Mouse (Mus musculus): ENCODE data around the gene Fam213a.

Gene Fam213a

GRCm38 (mm10) chr14:41004201-41005141 is 9.1 kb downstream of the Fam213a start:
- DNase-seq: peak; percentile 20 to 21

DNA sequence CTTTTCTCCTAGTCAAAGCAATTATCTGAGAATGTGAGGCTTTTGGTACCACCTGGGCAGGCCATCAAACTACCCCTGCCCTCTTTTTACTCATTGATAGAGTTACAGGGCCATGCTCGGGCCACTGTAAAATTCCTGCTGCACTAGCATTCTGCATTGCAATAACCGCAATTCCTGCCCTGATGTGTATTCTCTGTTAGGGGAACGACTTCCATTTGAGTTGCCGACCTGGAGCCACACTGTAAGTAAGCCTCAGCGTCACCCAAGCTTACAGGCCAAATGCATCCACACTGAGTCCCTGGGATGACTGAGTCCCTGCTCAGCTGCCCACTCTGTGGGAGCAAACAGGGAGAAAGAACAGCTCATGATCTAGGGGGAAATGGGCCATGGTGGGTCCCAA is 12.0 kb downstream of the Fam213a start:
- DNase-seq: no peak

DNA sequence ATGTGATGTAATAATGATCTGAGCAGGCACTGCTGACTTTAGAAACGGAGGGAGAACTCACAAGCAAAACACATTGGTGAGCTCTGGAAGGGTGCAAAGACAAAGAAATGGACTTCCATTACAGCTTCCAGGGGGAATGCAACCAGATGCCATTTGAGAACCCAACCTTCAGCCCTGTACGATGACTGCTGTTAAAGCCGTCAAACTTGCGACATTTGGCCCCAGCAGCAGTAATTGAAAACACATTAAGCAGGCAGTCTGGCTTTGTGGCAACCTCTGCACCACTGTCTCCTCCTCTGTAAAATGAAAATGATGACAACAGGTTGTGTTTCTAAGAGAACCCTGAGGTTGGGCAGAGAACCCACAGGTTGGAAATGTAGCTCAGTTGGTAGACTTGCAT is 12.8 kb downstream of the Fam213a start:
- DNase-seq: no peak

DNA sequence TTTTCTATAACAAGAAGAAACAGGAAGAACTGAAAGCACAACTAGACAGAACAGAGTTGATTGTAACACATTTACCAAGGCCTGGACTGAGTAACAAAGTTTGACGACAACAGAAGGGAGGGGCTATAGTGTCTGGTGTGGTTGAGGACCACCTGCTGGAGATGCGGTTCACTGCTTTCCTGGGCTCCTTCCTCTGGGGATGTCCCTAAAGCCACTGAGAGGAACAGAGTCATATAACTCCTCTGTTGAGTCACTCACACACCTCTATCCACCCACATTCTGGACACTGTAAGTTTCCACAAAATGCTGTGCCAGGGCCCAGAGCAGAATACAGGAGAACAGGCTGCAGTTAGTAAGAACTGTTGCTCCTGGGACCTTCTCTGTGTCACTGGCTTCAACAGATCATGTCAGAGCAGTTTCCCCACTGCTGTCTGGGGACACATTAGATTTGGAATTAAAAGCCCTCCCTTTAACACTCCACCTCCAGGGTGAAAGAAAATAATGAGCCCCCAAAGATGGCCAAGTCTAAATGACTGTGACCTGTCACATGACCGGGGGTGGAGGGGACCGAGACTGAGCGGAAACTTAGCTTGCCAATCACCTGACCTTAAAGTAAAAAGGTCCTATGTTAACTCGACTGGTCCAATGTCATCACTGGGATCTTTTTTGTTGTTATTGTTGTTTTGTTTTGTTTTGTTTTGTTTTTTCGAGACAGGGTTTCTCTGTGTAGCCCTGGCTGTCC is 13.5 kb downstream of the Fam213a start:
- no peak for DNase-seq

DNA sequence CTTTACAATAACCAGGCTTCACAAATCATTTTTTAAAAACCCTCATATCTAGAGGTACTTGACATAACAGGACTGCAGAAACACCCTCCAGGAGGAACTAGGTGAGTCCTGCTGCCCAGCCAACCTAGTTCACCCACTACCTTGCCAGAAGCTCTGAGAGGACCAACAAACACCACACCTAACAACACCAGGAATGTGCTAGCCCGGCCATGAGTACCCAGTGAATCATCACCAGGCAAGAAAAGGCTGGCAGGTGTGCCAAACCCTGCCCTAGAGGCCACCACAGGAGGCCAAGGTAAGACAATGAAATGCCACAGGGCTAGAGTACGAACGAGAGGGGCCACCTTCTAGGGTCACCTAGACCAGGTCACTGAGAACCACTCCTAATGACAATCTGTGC is 17.4 kb downstream of the Fam213a start:
- DNase-seq: no peak

GRCm38 (mm10) chr14:40992464-40992863 is 21.1 kb downstream of the Fam213a start:
- DNase-seq: no peak

DNA sequence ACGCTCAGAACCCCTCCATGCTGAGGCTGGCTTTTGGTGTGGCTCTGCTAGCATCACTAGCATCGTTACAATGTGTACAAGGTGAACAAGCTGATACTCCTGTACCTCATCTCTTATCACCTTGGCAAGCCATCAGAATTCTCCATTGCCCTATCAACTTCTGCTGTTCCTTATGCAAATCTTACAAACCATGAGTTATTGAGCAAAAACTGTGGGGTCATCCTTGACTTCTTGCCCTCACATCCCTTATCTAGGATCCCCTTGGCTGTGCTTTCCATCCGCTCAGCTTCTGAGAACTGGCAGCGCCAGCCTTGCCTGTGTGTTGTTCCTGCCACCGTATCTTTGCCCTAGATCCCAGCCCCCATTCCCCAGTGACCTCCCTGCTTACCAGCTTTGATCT is 24.8 kb downstream of the Fam213a start:
- no peak for DNase-seq

DNA sequence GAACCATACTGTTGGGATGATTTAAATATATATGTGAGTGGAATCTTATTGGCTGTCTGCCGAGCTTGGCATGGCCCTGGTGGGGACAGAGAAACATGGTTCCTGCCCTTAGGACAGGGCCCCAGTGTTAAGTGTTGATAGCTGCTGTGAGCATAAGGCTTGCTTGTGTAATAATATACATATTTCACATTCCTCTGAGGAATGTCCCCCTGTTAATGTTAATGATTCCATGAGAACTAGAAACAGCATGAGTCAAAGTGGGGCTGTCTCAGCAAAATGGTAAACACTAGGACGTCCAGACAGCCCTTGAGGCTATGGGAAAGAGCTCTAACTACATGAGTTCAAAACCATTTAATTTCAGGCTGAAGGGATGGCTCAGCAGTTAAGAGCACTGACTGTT is 26.4 kb downstream of the Fam213a start:
- no peak for DNase-seq

- DNase-seq: no peak
These were observed 28.0 kb downstream of the Fam213a start for GRCm38 (mm10) chr14:40985635-40986034.

DNA sequence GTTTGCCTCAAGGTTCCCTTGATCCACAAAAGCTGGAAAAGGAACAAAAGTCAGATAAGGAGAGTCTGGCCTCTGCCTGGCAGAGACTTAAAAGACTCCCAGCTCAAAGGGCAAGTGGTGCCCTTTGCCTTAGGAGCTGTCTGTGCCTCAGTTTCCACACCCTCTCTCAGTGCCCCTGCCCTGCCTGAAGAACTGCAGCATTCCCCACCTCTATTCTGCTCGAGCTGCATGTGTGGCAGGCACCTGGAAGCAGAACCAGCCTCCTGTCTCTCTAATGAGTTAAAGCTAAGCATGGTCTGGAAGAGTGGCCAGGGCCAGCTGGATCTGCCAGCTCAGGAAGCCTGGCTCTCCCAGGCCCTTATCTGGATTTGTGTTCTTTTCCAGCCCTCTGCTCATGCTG is 33.9 kb downstream of the Fam213a start:
- DNase-seq: no peak

GRCm38 (mm10) chr14:40979002-40979401 is 34.6 kb downstream of the Fam213a start:
- DNase-seq: peak in 1 of 2 experiments; percentile 48

GRCm38 (mm10) chr14:40975127-40975721 is 38.4 kb downstream of the Fam213a start:
- peak; percentile 57 to 70 for DNase-seq

- DNase-seq: no peak
These were observed 45.5 kb downstream of the Fam213a start for GRCm38 (mm10) chr14:40968051-40968450.

DNA sequence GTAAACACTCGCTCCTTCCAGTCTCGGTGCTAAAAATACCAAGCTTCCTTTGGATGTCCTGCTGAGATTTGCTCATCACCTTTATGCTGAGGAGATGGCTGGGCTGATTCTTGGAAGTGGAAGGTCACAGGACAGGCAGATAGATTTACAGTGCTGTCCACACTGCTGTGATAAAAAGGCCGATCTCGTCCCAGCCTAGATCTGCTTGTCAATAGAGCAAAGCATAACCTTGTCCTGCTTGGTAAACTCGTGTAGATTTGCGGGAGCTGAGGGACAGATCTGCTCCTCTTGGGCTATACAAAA is 46.0 kb downstream of the Fam213a start:
- peak in 1 of 2 experiments; percentile 36 for DNase-seq

DNA sequence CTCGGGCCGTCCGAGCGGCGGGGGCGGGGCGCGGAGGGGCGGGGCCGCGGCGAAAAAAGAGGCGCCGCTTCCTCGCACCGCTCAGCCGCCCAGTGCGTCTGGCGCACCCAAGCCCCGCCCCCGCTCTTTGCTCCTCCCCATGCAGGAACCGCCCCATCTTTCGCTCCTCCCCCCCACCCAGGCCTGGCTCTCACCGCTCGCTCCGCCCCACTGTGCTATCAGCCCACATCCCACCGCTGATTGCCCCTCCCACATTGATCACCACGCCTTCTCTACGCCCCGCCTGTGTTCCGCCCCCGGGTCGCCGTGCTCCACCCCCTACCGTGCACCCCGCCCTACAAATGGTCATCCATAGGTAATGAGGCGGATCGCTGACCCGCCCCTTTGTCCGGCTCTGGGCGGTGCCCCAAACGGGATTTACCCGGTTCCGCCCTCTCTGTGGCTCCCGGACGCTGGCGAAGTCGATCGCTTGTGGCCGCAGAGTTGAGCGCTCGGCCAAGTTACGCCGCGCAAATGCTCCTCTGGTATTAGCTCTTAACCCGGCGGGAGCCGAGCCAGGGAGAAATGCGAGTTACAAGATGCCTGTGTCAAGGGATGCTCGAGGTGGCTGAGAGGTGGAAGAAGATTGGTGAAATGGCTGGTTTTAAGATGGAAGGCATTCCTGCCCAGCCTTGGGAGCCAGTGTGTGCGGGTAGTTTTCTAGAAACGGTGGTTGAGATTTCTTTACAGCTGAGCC is 46.6 kb downstream of the Fam213a start:
- peak; percentile 96 to 97 for DNase-seq

GRCm38 (mm10) chr14:40966392-40966861 is 47.2 kb downstream of the Fam213a start, which contains the start of gene Tspan14:
TSS of gene Tspan14 (minus strand) at chr14:40966807.
- peak in 1 of 2 experiments; percentile 49 for DNase-seq

DNA sequence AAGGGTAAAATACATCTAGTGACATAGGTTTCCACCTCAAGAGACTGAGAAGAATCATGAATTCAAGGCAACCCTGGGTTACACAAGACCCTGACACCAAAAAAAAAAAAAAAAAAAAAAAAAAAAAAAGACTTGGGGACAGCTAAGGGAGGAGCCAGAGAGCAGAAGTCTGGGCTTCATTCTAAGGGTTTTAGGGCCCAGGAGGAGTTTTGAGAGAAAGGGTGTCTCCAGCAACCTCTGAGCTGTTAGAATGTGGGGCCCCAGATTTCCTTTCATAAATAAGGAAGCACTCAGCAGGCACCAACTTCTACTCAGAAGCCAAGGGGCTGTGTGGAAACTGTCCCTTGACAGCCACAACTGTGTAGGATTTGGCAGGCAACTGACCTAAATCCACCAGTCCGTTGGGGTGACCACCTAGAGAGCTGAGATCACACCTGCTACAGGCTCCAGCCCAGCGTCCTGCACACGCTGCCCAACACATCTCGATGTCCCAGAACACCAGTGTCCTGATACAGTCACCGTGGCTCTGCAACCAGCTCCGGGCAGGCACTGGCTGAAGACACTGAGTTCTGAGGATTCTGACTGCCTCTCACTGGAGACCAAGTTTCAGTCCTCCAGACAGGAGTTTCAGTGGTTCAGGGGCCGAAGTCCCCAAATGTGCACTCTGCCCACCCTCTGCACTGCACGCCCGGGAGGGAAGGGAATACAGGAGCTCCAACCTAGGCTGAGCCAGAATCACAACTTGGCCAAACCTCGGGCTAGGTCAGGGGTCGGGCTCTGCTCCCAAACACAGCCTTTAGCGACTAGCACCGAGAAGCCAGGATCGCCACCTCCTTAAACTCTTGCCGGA is 47.9 kb downstream of the Fam213a start:
- DNase-seq: peak; percentile 26 to 44

- DNase-seq: no peak
These were observed 48.7 kb downstream of the Fam213a start for GRCm38 (mm10) chr14:40964881-40965280.

DNA sequence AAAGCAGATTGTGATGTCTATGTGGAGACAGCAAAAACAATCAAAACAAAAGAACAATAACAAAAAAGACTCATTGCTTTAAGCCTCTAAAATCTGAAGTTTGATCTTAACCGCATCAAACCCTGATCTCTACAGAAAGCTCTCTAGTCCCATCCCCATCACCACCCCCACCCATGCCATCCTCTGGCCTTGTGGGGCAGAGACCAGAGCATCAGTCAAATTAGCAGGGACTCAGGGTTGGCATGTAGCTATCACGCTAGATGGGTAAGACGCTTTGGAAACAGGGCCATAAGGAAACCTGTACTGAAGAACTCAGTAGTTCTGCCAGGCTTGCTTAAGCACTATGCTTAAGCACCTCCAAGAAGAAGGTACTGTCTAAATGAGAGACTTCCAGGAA is 49.4 kb downstream of the Fam213a start:
- DNase-seq: no peak

DNA sequence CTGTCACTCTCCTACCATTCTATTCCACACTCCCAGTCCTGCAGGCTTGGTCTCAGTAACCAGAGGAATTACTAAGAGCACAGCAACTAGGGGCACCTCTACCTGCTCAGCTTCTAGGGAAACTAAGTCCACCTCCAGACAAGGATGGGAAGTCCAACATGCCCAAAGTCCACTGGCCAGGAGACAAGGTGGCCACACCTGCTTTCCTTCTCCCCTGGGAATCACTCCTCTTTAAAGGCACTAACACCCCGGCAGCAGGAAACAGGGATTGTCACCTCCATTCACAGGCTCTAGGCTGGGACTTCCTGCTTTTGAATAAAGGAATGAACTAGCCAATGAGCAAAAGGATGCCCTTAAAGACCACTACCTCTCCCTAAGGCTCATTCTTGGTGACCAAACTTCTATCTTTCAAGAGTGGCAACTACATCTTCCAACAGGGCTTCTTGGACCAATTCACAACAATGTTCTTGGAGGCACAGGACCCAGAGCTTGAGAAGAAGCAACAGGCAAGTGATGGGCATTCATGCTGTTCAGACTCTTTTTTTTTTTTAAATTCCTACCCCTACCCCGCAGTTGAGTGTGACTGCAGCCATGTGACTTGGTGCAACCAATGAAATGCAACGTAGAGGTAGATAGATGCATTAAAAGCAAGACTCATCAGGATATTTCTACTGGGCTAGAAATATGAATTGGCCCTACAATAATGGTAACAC is 49.9 kb downstream of the Fam213a start:
- no peak for DNase-seq
